Mouse (Mus musculus): ENCODE measurements around the gene Cacna1e.

The Cacna1e gene

GRCm38 (mm10) chr1:154498821-154499220 is 385.5 kb downstream of the Cacna1e start:
- no peak for DNase-seq

GRCm38 (mm10) chr1:154491071-154491470 is 393.2 kb downstream of the Cacna1e start:
- DNase-seq = no peak

- DNase-seq = no peak
These were observed 407.6 kb downstream of the Cacna1e start for GRCm38 (mm10) chr1:154476671-154477070.

GRCm38 (mm10) chr1:154475706-154476105 is 408.6 kb downstream of the Cacna1e start:
- no peak for DNase-seq

GRCm38 (mm10) chr1:154474156-154474555 is 410.1 kb downstream of the Cacna1e start:
- no peak for DNase-seq

- no peak for DNase-seq
These were observed 417.0 kb downstream of the Cacna1e start for GRCm38 (mm10) chr1:154467265-154467664.

- DNase-seq = peak; percentile 58
These were observed 422.8 kb downstream of the Cacna1e start for GRCm38 (mm10) chr1:154461521-154461920.

GRCm38 (mm10) chr1:154460067-154460466 is 424.2 kb downstream of the Cacna1e start:
- no peak for DNase-seq

- no peak for DNase-seq
These were observed 425.7 kb downstream of the Cacna1e start for GRCm38 (mm10) chr1:154458601-154459000.

- DNase-seq = no peak
These were observed 433.5 kb downstream of the Cacna1e start for GRCm38 (mm10) chr1:154450799-154451198.

- DNase-seq = no peak
These were observed 437.8 kb downstream of the Cacna1e start for GRCm38 (mm10) chr1:154446456-154446855.

- no peak for DNase-seq
These were observed 450.8 kb downstream of the Cacna1e start for GRCm38 (mm10) chr1:154433520-154433919.

- DNase-seq = no peak
These were observed 451.2 kb downstream of the Cacna1e start for GRCm38 (mm10) chr1:154433112-154433511.

- no peak for DNase-seq
These were observed 456.0 kb downstream of the Cacna1e start for GRCm38 (mm10) chr1:154428276-154428675.

GRCm38 (mm10) chr1:154418278-154418677 is 466.0 kb downstream of the Cacna1e start:
- peak; percentile 69 for DNase-seq

GRCm38 (mm10) chr1:154416384-154417155 is 467.7 kb downstream of the Cacna1e start:
- DNase-seq = no peak

- DNase-seq = no peak
These were observed 468.5 kb downstream of the Cacna1e start for GRCm38 (mm10) chr1:154415826-154416225.

GRCm38 (mm10) chr1:154413138-154413537 is 471.2 kb downstream of the Cacna1e start:
- DNase-seq = no peak

- DNase-seq = no peak
These were observed 475.2 kb downstream of the Cacna1e start for GRCm38 (mm10) chr1:154409051-154409450.

- no peak for DNase-seq
These were observed 492.3 kb downstream of the Cacna1e start for GRCm38 (mm10) chr1:154391979-154392378.
